Mouse (Mus musculus) heart, adult 10 weeks (tissue): Measurements from ENCODE around the gene Calm5. TPM values are rescaled to one million over a fixed set of nuclear protein-coding genes. Genes with fewer than 3 reads are reported as not detected.

Experiments used
- polyA plus RNA-seq: library from polyadenylated mRNA; stranded (reverse); fragments of 350-450 nt; fragmentation: Illumina TruSeq; extraction: RNeasy Lipid Tissue Mini Kit (QIAGEN cat#74804); gene quantifications from one replicate; pipeline ENCODE4 v1.2.3, GENCODE M21; 2014; ENCODE audit warnings: low read depth, low replicate concordance

The Calm5 gene
- not detected for polyA plus RNA-seq

DNA sequence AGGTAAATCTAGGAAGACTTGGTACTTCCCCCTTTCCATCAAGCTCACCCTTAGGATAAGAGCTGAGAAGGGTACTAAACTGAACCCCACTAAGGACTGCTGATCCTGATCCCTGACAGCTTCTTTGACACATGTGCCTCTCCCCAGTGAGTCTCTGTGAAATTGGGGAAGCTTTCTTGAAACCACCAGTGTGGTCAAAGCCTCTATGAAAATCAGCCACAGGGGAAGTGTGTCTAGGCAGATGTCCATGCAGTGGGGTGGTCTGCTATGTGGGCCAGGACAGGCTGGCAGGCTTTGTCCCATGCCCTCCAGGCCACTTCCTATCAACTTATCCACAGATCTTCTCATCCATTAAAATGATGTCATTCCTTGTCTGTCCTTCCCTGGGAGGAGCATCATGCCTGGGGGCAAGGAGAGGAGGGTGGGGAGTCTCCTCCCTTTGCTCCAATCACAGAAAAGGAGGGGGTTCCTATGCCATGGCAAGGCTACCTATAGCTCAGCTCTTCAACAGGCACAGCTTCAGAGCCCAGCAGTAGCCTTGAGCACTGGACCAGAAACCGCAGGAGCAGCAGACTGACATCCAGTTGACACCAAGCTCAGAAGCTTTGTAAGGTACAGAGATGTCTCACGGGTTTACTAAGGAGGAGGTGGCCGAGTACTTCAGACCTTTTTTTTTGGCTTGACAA lies at the start of gene Calm5:
Calm5 (plus strand) TSS at position 526 of the 686 bp plus-strand sequence.

DNA sequence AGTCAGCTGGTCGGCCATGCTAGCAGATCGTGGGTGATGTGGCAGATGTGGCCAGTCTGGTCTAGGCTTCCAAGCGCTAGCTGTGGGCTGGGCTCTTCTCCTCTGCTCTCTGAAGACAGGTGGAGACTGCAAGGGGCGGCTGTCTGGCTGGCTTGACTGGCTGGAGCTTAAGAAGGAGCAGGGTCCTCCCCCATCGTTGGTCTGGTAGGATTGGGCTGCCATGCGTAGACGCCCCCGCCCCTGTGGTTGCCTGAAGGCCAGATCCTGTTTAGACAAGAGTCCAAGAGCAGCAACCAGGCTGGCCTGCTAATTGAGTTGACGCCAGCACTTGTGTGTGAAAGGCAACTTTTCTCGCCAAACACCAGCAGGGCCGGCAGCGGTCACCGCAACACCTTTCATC lies 49.8 kb upstream of the Calm5 start, which contains the start of gene Calml3:
Calml3 (minus strand) TSS at position 131 of the 400 bp plus-strand sequence.

DNA sequence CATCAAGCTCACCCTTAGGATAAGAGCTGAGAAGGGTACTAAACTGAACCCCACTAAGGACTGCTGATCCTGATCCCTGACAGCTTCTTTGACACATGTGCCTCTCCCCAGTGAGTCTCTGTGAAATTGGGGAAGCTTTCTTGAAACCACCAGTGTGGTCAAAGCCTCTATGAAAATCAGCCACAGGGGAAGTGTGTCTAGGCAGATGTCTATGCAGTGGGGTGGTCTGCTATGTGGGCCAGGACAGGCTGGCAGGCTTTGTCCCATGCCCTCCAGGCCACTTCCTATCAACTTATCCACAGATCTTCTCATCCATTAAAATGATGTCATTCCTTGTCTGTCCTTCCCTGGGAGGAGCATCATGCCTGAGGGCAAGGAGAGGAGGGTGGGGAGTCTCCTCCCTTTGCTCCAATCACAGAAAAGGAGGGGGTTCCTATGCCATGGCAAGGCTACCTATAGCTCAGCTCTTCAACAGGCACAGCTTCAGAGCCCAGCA lies 16.6 kb upstream of the Calm5 start, which contains the start of gene Calm4:
Calm4 (plus strand) TSS at position 446 of the 496 bp plus-strand sequence.

Other genes starting within 250 kb of the Calm5 start
- gene Fam208b, start 243.1 kb upstream of the Calm5 start, polyA plus RNA-seq, result 12.8 TPM
- gene Asb13, start 220.1 kb upstream of the Calm5 start, polyA plus RNA-seq, result 10.2 TPM
- not detected for gene Calml3, start 49.9 kb upstream of the Calm5 start, polyA plus RNA-seq
- not detected for gene Calm4, start 16.4 kb upstream of the Calm5 start, polyA plus RNA-seq
- gene Net1, start 64.0 kb downstream of the Calm5 start, polyA plus RNA-seq, result 10.7 TPM
- not detected for gene Tubal3, start 64.1 kb downstream of the Calm5 start, polyA plus RNA-seq
- not detected for gene Ucn3, start 91.2 kb downstream of the Calm5 start, polyA plus RNA-seq
- 8.9 TPM for gene Akr1c14, start 194.8 kb downstream of the Calm5 start, polyA plus RNA-seq